Mouse (Mus musculus) layer of hippocampus, postnatal 25 days (tissue): Measurements from ENCODE around the gene Treml4. TPM values are rescaled to one million over a fixed set of nuclear protein-coding genes. Genes with fewer than 3 reads are reported as not detected.

ENCODE experiments used
- DNase-seq, 2 experiments: peaks; one replicate each; pipeline ENCODE4 v3.0.0; 2022; ENCODE audit warnings: mixed read lengths in 2 of 2, low spot score in 1 of 2; ENCODE audit errors: extremely low spot score in 1 of 2
- total RNA-seq, 2 experiments: library from RNA; stranded (reverse); gene quantifications; 2 replicates each; pipeline ENCODE4 v1.2.3; 2021

Treml4 gene
- total RNA-seq, 2 experiments from 2014 or later, result not detected

GRCm38 (mm10) chr17:48324258-48324657 is 60.2 kb downstream of the Treml4 start:
- DNase-seq, result no peak

Other genes starting within 250 kb of the Treml4 start
- not detected for gene 1700122O11Rik, start 226.0 kb upstream of the Treml4 start, total RNA-seq
- not detected for gene 1700067P10Rik, start 175.0 kb upstream of the Treml4 start, total RNA-seq
- gene 9830107B12Rik, start 118.0 kb upstream of the Treml4 start, total RNA-seq, result not detected
- gene A530064D06Rik, start 97.0 kb upstream of the Treml4 start, total RNA-seq, result not detected
- gene Trem1, start 31.5 kb upstream of the Treml4 start, total RNA-seq, result not detected
- gene Trem3, start 16.5 kb upstream of the Treml4 start, total RNA-seq, result not detected
- gene Treml2, start 35.2 kb downstream of the Treml4 start, total RNA-seq, result under 1 TPM; 0.15 to 0.40 TPM
- gene B430306N03Rik, start 51.8 kb downstream of the Treml4 start, total RNA-seq, result under 1 TPM in 1 of 2 experiments, not detected in 1; 0.12 TPM
- gene Trem2, start 82.1 kb downstream of the Treml4 start, total RNA-seq, result 10 to 100 TPM; 10.5 to 13.0 TPM
- not detected for gene Treml1, start 95.6 kb downstream of the Treml4 start, total RNA-seq
- gene Nfya, start 145.6 kb downstream of the Treml4 start, total RNA-seq, result 10 to 100 TPM; 26.7 to 27.1 TPM
- 10 to 100 TPM; 10.5 to 13.7 TPM for gene Oard1, start 145.7 kb downstream of the Treml4 start, total RNA-seq
- gene Apobec2, start 168.6 kb downstream of the Treml4 start, total RNA-seq, result under 1 TPM in 1 of 2 experiments, not detected in 1; 0.20 TPM
- not detected for gene Tspo2, start 187.2 kb downstream of the Treml4 start, total RNA-seq
- gene Unc5cl, start 190.6 kb downstream of the Treml4 start, total RNA-seq, result under 1 TPM; 0.47 to 0.64 TPM